Mouse (Mus musculus) liver, adult 2 months (tissue): ENCODE results near the gene Heatr5a. TPM values are rescaled to one million over a fixed set of nuclear protein-coding genes. Genes with fewer than 3 reads are reported as not detected.

Experiments used
- DNase-seq: peaks from one replicate; pipeline ENCODE4 v3.0.0-alpha.2; 2011; ENCODE audit warnings: low read depth, low spot score; ENCODE audit errors: extremely low read depth
- H3K27ac ChIP-seq: fragments of 200-500 bp; replicated peaks from 2 replicates; pipeline ENCODE4 v1.5.1; 2012; ENCODE audit warnings: low read depth, mild to moderate bottlenecking, control low read depth, inconsistent platforms, low read length; ENCODE audit not compliant: insufficient read depth
- H3K27me3 ChIP-seq: fragments of 200-500 bp; 2 replicates; pipeline ENCODE4 v1.6.1; 2012; ENCODE audit warnings: mild to moderate bottlenecking, moderate library complexity, low read length, inconsistent platforms; ENCODE audit not compliant: control insufficient read depth, insufficient read depth
- H3K36me3 ChIP-seq: fragments of 200-500 bp; 2 replicates; pipeline ENCODE4 v1.6.1; 2012; ENCODE audit warnings: low read length, inconsistent platforms; ENCODE audit not compliant: control insufficient read depth, insufficient read depth
- H3K4me1 ChIP-seq: fragments of 200-500 bp; 2 replicates; pipeline ENCODE4 v1.6.1; 2011; ENCODE audit warnings: low read length; ENCODE audit not compliant: control insufficient read depth, insufficient read depth
- H3K4me3 ChIP-seq: fragments of 200-500 bp; 2 replicates; pipeline ENCODE4 v1.5.1; 2011; ENCODE audit warnings: low read depth, mild to moderate bottlenecking, control low read depth, low read length, moderate library complexity; ENCODE audit not compliant: insufficient read depth
- H3K79me2 ChIP-seq: fragments of 200-500 bp; 2 replicates; pipeline ENCODE4 v1.6.1; 2012; ENCODE audit warnings: inconsistent platforms, mild to moderate bottlenecking, low read length, moderate library complexity; ENCODE audit not compliant: control insufficient read depth, insufficient read depth
- H3K9ac ChIP-seq: fragments of 200-500 bp; 2 replicates; pipeline ENCODE4 v1.6.1; 2012; ENCODE audit warnings: low read depth, mild to moderate bottlenecking, control low read depth, inconsistent platforms, low read length
- CTCF ChIP-seq: fragments of 200-500 bp; IDR thresholded peaks from 2 replicates; pipeline ENCODE4 v1.5.1; 2011; ENCODE audit warnings: low read depth, low read length, control low read depth
- POLR2A ChIP-seq: fragments of 200-500 bp; IDR thresholded peaks from 2 replicates; pipeline ENCODE4 v1.6.1; 2011; ENCODE audit warnings: low read length, control low read depth; ENCODE audit not compliant: insufficient read depth; ENCODE audit errors: extremely low read depth
- WGBS: fragments of 180-500 bp; shearing (Covaris S2); methylation state at CpG from one replicate; pipeline ENCODE4 v1.1.7; 2018; 5-methylcytosine and 5-hydroxymethylcytosine counted together
- polyA plus RNA-seq: library from polyadenylated mRNA; depleted of rRNA; stranded (reverse); fragments of >200 nt; gene quantifications from 2 replicates; pipeline ENCODE4 v1.2.3, GENCODE M21; 2012
- total RNA-seq: library from RNA; depleted of rRNA; stranded (reverse); fragments of >200 nt; gene quantifications from 2 replicates; pipeline ENCODE4 v1.2.3, GENCODE M21; 2014

Gene Heatr5a
- total and polyA plus RNA-seq, 2 experiments: 8.1 to 9.1 TPM

DNA sequence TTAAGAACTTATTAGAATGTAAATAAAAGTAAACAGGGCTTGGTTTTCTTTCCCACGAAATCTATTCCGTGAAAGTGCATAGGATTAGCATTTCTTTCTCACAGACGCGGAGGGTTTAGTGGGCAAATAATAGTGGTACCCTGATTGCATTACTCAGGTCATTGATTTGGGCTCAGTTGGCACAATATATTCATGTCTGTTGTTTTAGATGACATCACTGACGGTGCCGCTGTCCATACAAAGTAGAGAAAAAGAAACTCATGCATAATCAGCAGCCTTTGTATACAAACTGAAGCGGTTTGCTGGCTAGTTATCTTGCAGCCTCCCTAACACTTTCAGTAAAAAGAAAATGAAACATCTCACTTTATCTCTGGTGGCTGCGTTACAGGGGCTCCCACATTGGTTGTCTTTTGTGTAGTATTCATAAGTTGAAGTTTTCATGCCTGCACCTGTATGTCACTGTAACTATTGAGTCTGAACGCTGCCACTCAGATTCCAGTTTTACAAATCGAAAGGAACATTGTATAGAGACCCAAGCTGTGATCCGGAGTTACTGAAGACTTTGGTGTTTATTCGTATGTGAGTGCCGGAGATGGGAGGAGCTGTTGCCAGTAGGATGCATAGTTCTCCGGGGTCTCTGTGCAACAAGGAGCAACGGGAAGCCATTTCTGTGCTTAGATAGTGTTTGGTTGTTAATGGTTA lies 39.0 kb upstream of the Heatr5a start:
- Histone ChIP-seq H3K4me1 (no peaks in the 10 kb centered on the region; the same call in none of the 2 replicates), H3K36me3 (no peaks in the 10 kb centered on the region), H3K79me2 (peaks cover 3% of the 10 kb centered on the region; the same call in 1 of the 2 replicates), H3K9ac (no peak overlapping the region), H3K4me3 (no peak overlapping the region), H3K27me3 (no peaks in the 10 kb centered on the region), H3K27ac (no peak overlapping the region)
- TF ChIP-seq POLR2A (no peak), CTCF (no peak)
- 69% methylated on average over 15 of the region's 15 CpGs for WGBS
- no peak for DNase-seq

DNA sequence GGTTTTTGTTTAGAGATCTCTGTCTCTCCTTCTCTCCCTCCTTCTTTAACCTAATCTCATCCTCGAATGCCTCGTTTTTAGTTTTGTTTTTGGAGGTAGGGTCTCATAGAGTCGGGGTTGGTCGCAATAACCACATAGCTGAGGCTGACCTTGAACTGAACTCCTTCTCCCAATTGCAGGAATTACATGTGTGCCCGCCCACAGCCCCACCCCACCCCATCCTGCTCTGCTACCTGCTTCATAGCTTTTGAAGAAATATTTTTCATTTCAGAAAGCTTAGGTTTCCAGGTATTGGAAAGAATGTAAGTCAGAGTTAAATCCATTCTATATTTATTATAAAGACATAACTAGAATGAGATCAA lies 35.5 kb upstream of the Heatr5a start:
- Histone ChIP-seq H3K27me3 (no peaks in the 10 kb centered on the region), H3K79me2 (peaks cover 3% of the 10 kb centered on the region; the same call in 1 of the 2 replicates), H3K4me3 (peak overlapping the region; percentile 98), H3K27ac (no peak overlapping the region), H3K9ac (no peak overlapping the region), H3K4me1 (no peaks in the 10 kb centered on the region; the same call in 1 of the 2 replicates), H3K36me3 (no peaks in the 10 kb centered on the region)
- TF ChIP-seq CTCF (no peak), POLR2A (no peak)
- DNase-seq: no peak
- 35% methylated on average over 5 of the region's 5 CpGs for WGBS

DNA sequence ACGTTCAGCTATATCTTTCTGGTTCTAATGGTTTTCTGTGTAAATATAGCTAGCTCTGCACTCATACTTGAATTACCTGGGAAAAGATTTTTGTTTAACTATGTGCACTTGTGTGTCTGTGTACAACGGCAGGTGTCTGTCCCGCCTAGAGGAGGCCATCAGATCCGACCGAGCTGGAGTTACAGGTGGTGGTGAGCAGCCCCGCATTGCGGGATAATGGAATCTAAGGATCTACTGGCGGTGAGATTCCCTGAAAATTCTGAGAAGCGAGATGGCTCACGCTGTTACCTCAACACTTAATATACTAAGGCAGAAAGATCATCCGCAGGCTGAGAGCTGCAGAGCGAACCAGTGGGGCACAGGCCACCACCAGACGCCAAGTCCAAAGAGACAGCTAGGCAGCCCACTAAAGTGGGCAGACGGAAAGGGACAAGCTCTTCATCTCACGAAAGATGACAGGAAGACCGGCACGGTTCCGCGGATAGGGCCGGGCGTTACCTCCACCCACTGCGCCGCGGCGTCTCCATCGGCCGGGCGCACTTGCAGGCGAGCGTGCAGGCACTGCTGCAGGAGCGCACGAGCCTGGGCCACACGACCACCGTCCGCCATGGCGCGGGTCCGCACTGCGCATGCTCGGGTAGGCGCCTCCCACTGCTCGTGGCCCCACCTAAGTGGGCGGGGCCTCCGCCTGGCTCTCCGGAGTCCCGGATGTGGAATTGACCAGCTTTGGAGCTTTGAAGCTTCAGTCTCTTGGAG lies 34.9 kb upstream of the Heatr5a start, which contains the start of gene Dtd2:
Gene Dtd2, minus strand, starts transcription at position 625 of the 756 bp plus-strand sequence.
- Histone ChIP-seq H3K79me2 (peaks cover 3% of the 10 kb centered on the region; the same call in 1 of the 2 replicates), H3K36me3 (no peaks in the 10 kb centered on the region), H3K4me3 (peak within 1 kb of the TSS; percentile 98), H3K27me3 (no peaks in the 10 kb centered on the region), H3K4me1 (no peaks in the 10 kb centered on the region; the same call in 1 of the 2 replicates), H3K9ac (peak within 1 kb of the TSS; percentile 98), H3K27ac (peak within 1 kb of the TSS; percentile 37)
- peak; percentile 59 for DNase-seq
- WGBS: 2% methylated on average over 46 of the region's 46 CpGs
- TF ChIP-seq POLR2A (peak; percentile 92), CTCF (no peak)

DNA sequence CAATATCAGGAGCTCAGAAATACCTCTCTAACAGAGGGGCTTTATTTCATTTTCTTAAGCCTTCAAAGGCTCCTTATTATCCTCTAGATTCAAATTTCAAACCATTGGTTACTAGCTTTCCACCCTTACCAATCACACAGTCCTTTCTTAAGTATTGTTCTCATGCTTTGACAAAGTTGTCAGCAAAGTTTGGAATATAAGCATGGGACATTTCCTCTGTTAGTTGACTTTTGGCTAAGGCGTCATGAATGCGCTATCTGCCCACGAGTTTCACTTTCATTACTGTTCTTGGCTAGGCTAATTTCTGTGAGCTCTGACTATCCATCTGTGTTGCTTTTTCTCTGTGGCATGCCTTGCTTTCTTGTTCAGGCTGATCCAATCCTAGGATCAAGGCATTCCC lies 31.6 kb upstream of the Heatr5a start:
- no peaks in the 10 kb centered on the region; the same call in 1 of the 2 replicates for H3K4me1 ChIP-seq
- 72% methylated on average over 3 of the region's 3 CpGs for WGBS

DNA sequence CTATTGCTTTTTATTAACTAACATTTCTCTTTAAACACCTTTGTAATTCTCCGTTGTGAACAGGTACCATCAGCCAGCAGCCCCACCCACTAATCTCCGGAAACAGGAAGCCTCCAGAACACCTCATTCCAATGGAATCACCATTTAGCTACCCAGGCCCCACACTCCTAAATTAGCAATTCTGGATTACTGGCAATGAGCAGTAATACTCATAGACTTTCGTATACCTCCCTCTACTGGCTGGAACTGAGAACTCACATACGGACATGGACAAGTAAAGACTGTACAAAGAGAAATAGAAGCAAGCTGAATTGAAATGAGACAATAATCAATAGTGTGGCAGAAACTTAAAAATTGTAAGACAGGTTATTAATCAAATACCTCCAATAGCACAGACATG lies 30.4 kb upstream of the Heatr5a start:
- TF ChIP-seq CTCF: 0 out of 2 replicates have a peak, but pooled peaks have one; percentile 5
- no peak for TF ChIP-seq POLR2A
- 16% methylated on average over 4 of the region's 4 CpGs for WGBS
- peak; percentile 64 for DNase-seq

More for the DNA sequence above, 31.6 kb upstream of the Heatr5a start:
- no peak overlapping the region for H3K27ac ChIP-seq
- DNase-seq: peak; percentile 17
- H3K4me3 ChIP-seq: no peak overlapping the region
- H3K79me2 ChIP-seq: peaks cover 3% of the 10 kb centered on the region; the same call in 1 of the 2 replicates
- peaks cover 10% of the 10 kb centered on the region for H3K36me3 ChIP-seq
- no peaks in the 10 kb centered on the region for H3K27me3 ChIP-seq
- no peak for TF ChIP-seq CTCF
- TF ChIP-seq POLR2A: no peak
- H3K9ac ChIP-seq: no peak overlapping the region

More for the DNA sequence above, 30.4 kb upstream of the Heatr5a start:
- Histone ChIP-seq H3K27ac (no peak overlapping the region), H3K36me3 (peaks cover 16% of the 10 kb centered on the region), H3K79me2 (peaks cover 3% of the 10 kb centered on the region; the same call in 1 of the 2 replicates), H3K4me3 (no peak overlapping the region), H3K9ac (no peak overlapping the region), H3K27me3 (no peaks in the 10 kb centered on the region), H3K4me1 (no peaks in the 10 kb centered on the region; the same call in 1 of the 2 replicates)
